Mouse (Mus musculus) spleen, adult 2 months (tissue): ENCODE measurements at regions not wholly inside any gene's neighbourhood (a gene's known extent, or its start where the extent isn't known, plus 50 kb on each side); places are given as distances from the start of the nearest gene placed in this dataset.

Source experiments
- DNase-seq, 2 experiments: peaks; one replicate each; pipeline versions ENCODE4 v3.0.0 to v3.0.0-alpha.2; 2012 to 2021; ENCODE audit warnings: low spot score in 2 of 2, low read depth in 1 of 2
- H3K27ac ChIP-seq: fragments of 200-500 bp; 2 replicates; pipeline ENCODE4 v1.5.1; 2012; ENCODE audit warnings: low read length, inconsistent platforms; ENCODE audit not compliant: insufficient read depth
- H3K27me3 ChIP-seq: fragments of 200-500 bp; 2 replicates; pipeline ENCODE4 v1.6.1; 2012; ENCODE audit warnings: mild to moderate bottlenecking, moderate library complexity, low read length, inconsistent platforms; ENCODE audit not compliant: control insufficient read depth, insufficient read depth
- H3K36me3 ChIP-seq: fragments of 200-500 bp; 2 replicates; pipeline ENCODE4 v1.6.1; 2012; ENCODE audit warnings: mild to moderate bottlenecking, low read length, inconsistent platforms; ENCODE audit not compliant: control insufficient read depth, insufficient read depth
- H3K4me1 ChIP-seq: fragments of 200-500 bp; 2 replicates; pipeline ENCODE4 v1.6.1; 2011; ENCODE audit warnings: inconsistent platforms; ENCODE audit not compliant: control insufficient read depth, insufficient read depth, insufficient read length
- H3K4me3 ChIP-seq: fragments of 200-500 bp; 2 replicates; pipeline ENCODE4 v1.5.1; 2011; ENCODE audit warnings: mild to moderate bottlenecking, inconsistent platforms; ENCODE audit not compliant: insufficient read depth, insufficient read length; ENCODE audit errors: extremely low read depth
- CTCF ChIP-seq: fragments of 200-500 bp; IDR thresholded peaks from 2 replicates; pipeline ENCODE4 v1.5.1; 2011; ENCODE audit warnings: mild to moderate bottlenecking, inconsistent platforms; ENCODE audit not compliant: insufficient read depth, insufficient read length, insufficient replicate concordance; ENCODE audit errors: extremely low read depth
- POLR2A ChIP-seq: fragments of 200-500 bp; IDR thresholded peaks from 2 replicates; pipeline ENCODE4 v1.6.1; 2011; ENCODE audit warnings: low read depth, low read length, inconsistent platforms
- WGBS: fragments of 180-500 bp; shearing (Covaris S2); methylation state at CpG from one replicate; pipeline ENCODE4 v1.1.7; 2018; 5-methylcytosine and 5-hydroxymethylcytosine counted together

GRCm38 (mm10) chr8:93740281-93740680 is 69.5 kb upstream of the Gnao1 start:
- Histone ChIP-seq H3K27ac (no peak overlapping the region), H3K36me3 (no peaks in the 10 kb centered on the region), H3K4me1 (no peaks in the 10 kb centered on the region), H3K4me3 (no peak overlapping the region), H3K27me3 (no peaks in the 10 kb centered on the region; the same call in 1 of the 2 replicates)
- no peak for TF ChIP-seq CTCF
- no peak for TF ChIP-seq POLR2A
- no peak for DNase-seq
- WGBS, result 81% methylated on average over 3 of the region's 3 CpGs

GRCm38 (mm10) chr8:93748720-93749119 is 61.0 kb upstream of the Gnao1 start:
- TF ChIP-seq POLR2A, result no peak
- TF ChIP-seq CTCF, result no peak
- WGBS, result 58% methylated on average over 1 of the region's 1 CpGs
- H3K4me3 ChIP-seq, result no peak overlapping the region
- no peak overlapping the region for H3K27ac ChIP-seq
- DNase-seq, result no peak
- H3K27me3 ChIP-seq, result no peaks in the 10 kb centered on the region; the same call in 1 of the 2 replicates
- H3K36me3 ChIP-seq, result no peaks in the 10 kb centered on the region
- H3K4me1 ChIP-seq, result no peaks in the 10 kb centered on the region

GRCm38 (mm10) chr8:93750921-93751320 is 58.8 kb upstream of the Gnao1 start:
- H3K27me3 ChIP-seq, result no peaks in the 10 kb centered on the region
- no peaks in the 10 kb centered on the region for H3K36me3 ChIP-seq
- DNase-seq, result no peak
- no peak overlapping the region for H3K27ac ChIP-seq
- no peak for TF ChIP-seq POLR2A
- no peak for TF ChIP-seq CTCF
- H3K4me3 ChIP-seq, result no peak overlapping the region
- H3K4me1 ChIP-seq, result no peaks in the 10 kb centered on the region
- WGBS, result 77% methylated on average over 2 of the region's 2 CpGs

- no peak for TF ChIP-seq POLR2A
- TF ChIP-seq CTCF, result no peak
- Histone ChIP-seq H3K27me3 (no peaks in the 10 kb centered on the region), H3K27ac (no peak overlapping the region), H3K4me1 (no peaks in the 10 kb centered on the region), H3K36me3 (no peaks in the 10 kb centered on the region), H3K4me3 (no peak overlapping the region)
- WGBS, result 85% methylated on average over 4 of the region's 4 CpGs
- no peak for DNase-seq
Measured at GRCm38 (mm10) chr8:93755981-93756380, 53.8 kb upstream of the Gnao1 start.
